Mouse (Mus musculus) megakaryocyte, embryonic 14.5 days (primary cell): ENCODE results near the gene Rufy4.

ENCODE experiments used
- FLI1 ChIP-seq: IDR thresholded peaks from 2 replicates; pipeline ENCODE4 v1.6.1; 2012; ENCODE audit warnings: low read length, inconsistent platforms, mixed read lengths
- GATA1 ChIP-seq: IDR thresholded peaks from 3 replicates; pipeline ENCODE4 v1.6.1; 2012; ENCODE audit warnings: mixed read lengths, low read length, inconsistent platforms, borderline replicate concordance

DNA sequence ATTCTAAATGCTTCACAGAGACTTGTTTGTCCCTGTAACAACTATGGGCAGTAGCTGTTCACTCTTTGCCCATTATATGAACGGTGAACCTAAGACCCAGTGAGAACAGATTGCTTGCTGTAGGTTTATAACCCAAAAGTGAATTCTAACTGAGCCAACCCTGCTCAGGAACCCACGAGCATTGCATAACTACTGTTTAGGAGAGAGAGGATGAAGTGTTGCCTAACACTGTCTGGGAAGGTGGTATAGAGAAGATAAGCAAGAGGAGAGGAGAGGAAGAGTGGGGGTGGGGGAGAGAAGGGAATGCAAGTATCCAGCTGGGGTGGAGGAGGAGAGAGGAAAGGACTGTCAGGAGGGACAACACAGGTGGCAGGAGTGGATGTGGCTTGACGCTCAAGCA is 25.8 kb downstream of the Rufy4 start:
- TF ChIP-seq GATA1: no peak
- TF ChIP-seq FLI1: no peak
